Mouse (Mus musculus): ENCODE results near the gene Olfr214.
A peak's percentile ranks its signal among the peaks of the same experiment; 100 is the strongest.
"Not testable (repeated sequence)": the region's sequence is repeated elsewhere in the genome, so short reads cannot be mapped to it uniquely, and the experiment has no call there.

Gene Olfr214

DNA sequence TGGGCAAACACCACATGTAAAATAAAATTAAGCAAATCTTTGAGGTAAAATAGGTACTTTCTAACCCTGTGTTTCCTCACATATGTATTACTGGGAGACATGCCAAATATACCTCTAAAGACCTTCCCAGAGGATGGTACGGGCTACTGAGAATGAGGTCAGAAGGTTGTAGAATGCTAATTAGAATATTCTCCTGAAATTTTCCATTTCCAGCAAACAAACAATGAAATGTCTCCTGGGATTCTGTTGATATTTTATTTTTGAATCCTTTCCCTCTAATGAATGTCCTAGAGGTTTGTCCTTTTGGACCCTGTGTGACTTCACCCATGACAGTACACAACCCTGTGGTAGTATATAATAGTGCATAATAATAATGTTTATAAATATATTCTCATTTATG, at the start of gene Olfr214:
Gene Olfr214 (plus strand): TSS at position 301 of the 400 bp plus-strand sequence.
- DNase-seq (ENCODE audit: low read depth, low spot score): no peak

DNA sequence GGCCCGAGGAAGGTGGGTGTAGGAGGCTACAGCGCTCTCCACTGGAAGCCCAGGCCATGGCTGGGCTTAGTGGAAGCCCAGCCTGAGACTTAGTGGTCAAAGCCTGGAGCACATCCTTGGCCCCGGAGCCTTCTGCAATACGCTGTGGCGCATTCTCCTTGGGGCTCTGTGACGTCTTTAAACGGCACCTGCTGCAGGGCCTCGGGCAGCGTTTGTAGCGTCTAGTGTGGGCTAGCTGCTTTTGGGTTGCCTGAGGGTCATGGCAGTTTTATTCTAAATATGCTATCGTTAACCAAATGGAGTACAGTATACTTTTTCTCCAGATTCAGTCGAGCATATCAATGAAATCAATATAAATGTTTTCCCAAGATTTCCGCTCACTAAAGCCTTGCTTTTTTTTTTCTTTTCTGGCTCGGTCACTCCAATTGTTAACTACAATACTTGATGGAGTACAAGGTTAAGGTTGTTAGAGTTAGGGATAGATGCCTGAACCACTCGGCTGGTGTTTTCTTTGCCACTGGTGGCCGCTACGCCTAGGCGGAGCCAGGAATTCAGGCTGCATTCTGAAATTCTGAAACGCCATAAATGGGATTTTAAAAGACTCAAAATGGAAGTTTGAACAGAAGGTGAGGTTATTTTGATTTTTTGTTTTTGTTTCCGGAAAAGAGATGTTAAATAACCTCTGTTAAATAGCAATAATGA, 47.6 kb upstream of the Olfr214 start, which contains the start of gene Olfr212:
Gene Olfr212 (plus strand): TSS at position 215 of the 702 bp plus-strand sequence.
- DNase-seq (ENCODE audit: low read depth, low spot score): not testable (repeated sequence)

DNA sequence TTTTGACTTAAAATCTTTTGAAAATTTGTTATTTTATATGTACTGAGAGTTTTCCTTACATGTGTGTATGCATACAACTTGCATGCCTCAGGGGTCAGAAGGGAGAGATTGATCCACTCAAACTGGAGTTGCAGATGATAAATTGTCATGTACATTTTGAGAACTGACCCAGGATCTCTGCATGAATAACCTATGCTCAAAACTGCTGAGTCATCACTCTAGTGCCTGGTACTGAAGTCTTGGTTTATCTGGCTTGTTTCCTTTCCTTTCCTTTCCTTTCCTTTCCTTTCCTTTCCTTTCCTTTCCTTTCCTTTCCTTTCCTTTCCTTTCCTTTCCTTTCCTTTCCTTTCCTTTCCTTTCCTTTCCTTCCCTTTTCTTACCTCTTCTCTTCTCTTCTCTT, 39.2 kb upstream of the Olfr214 start:
- DNase-seq (ENCODE audit: low read depth, low spot score): no peak

DNA sequence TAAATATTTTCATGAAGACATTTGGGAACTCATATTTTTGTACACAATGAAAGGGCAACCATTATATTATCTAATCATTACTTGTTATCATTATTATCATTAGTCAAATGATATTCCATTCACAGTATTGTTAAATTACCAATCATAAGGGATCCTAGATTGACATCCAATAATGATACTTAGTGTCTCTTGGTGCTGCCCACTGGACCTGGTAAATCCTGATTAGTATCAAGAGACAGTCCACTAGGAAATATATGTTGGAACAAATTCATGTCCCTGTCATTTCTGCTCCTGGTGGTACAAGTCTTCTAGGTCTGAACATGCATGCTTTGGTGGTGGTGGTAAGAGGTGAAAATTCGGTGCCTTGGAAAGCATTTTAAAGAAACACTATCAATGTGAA, 15.9 kb upstream of the Olfr214 start, which contains the start of gene Olfr213:
Gene Olfr213 (plus strand): TSS at position 301 of the 400 bp plus-strand sequence.
- DNase-seq (ENCODE audit: low read depth, low spot score): no peak

DNA sequence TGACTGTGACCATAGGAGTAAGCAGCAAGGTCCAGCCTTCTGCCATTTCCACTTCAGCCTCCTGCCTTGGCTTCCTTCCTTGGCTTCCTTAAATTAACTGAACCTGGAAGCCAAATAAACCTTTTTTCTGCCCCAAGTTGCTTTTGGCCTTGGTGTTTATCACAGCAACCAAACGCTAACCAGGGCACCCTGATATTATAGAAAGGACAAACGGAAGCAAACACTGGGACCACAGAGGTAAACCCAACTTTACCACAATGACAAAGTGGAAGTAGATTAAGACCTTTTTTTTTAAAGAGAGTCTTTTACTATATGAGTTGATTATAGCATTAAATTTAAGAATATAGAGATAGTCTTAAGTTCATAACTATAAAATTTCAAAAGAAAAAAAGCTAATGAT, 11.5 kb upstream of the Olfr214 start:
- DNase-seq (ENCODE audit: low read depth, low spot score): no peak

DNA sequence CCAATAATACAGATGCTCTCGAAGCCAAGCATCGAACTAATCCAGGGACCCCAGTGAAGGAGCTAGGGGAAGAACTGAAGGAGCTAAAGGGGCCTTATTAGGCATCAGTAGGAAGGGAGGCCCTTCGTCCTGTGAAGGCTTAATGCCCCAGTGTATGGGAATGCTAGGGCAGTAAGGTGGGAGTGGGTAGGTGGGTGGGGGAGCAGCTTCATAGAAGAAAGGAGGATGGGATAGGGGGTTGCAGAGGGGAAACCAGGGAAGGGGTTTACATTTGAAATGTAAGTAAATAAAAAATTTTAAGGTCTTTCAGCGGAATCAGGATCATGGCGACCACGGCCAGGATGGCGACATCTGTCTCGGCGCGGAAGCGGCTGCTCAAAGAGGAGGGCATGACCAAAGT, 3.2 kb upstream of the Olfr214 start, which contains the start of gene Gm5580:
Gene Gm5580 (plus strand): TSS at position 301 of the 400 bp plus-strand sequence.
- not testable (repeated sequence) for DNase-seq (ENCODE audit: low read depth, low spot score)

DNA sequence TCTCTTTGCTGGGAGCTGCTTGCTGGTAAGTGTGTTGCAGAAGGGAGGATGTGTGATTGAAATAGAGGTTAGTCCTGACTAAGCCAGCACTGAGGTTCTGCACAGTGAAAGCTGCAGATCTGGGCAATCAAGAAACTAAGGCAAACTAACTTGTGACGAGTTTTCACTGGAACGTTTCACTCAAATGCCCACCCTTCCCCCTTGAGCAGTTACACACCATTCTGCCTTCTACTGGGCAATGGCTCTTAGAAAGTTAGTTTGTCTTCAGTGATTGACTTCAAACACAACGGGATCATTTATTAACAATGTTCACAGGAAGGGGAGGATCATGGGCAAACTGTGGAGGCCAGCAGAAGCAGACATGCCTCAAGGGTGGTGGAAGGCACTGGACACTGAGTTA, 917 bp downstream of the Olfr214 start:
- DNase-seq (ENCODE audit: low read depth, low spot score): no peak

DNA sequence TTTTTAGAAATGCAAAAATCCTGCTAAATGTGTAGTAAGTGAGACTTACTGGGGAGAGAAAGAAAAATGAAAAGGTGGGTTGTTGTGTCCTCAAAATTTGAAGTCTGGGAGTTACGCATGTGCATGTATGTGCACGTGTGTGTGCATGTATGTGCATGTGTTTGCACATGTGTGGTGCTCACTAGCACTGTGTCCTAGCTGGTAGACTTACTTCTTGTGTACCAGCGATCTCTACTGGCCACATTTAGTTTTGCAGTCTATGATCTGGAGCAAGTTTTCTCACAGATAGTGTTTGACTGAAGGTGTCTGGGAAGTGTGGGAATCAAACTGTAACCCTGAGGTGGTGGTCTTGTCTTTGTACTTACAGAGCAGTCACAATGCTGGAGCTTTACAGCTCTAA, 15.8 kb downstream of the Olfr214 start:
- DNase-seq (ENCODE audit: low read depth, low spot score): peak; percentile 3

DNA sequence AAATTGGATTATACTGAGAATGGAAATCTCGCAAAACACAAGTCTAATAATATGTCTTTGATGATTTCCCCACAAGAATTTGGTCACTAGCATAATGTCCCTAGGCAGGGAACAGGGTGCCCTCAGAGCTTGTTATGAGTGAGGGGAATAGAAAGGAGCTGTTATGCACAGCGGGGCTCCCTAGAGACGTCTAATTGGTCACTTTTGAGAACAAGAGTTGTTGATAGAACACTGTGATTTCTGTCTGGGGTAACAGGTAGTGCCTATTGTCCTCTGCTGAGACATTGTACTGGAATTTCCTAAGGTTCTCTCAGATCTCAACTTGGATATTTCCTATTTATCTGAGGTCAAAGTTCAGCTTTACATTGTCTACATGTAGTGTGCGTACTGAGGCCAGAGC, 30.1 kb downstream of the Olfr214 start, which contains the start of gene Olfr215:
Gene Olfr215 (minus strand): TSS at position 101 of the 400 bp plus-strand sequence.
- no peak for DNase-seq (ENCODE audit: low read depth, low spot score)

DNA sequence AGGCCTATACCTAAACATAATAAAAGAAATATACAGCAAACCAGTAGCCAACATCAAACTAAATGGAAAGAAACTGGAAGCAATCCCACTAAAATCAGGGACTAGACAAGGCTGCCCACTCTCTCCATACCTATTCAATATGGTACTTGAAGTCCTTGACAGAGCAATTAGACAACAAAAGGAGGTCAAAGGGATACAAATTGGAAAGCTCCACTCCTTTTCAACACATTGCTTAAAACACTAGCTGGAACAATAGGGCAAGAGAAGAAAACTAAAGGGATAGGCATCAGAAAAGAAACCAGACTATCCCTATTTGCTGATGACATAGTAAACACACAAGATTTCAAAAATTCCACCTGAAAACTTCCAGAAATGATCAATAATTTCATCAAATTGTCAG, 46.9 kb downstream of the Olfr214 start:
- DNase-seq (ENCODE audit: low read depth, low spot score): not testable (repeated sequence)

DNA sequence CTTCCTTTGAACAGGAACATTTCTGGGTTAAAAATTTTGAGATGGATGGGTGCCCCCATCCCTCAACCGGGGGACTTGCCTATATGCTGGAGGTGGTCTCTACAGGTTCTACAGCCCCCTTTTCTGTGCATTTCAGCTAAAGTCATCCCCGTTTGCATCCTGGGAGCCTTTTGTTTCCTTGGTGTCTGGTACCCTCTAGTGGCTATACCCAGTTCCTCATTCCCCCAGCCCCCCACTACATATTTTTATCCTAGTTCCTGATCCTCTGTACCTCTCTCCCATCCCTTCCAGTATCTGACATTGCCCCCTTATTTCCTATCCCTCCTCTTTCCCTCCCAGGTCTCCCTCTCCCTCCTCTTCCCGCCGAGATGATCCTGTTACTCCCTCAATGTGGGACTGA, 53.2 kb downstream of the Olfr214 start:
- no peak for DNase-seq (ENCODE audit: low read depth, low spot score)

Measured in skeletal muscle tissue, adult 2 months (tissue).